Mouse (Mus musculus) olfactory bulb, adult 2 months (tissue): ENCODE measurements around the gene Kalrn. TPM values are rescaled to one million over a fixed set of nuclear protein-coding genes. Genes with fewer than 3 reads are reported as not detected.

Experiments used
- H3K27ac ChIP-seq: fragments of 200-500 bp; 2 replicates; pipeline ENCODE4 v1.5.1; 2012; ENCODE audit warnings: low read depth, low read length; ENCODE audit not compliant: insufficient read depth
- H3K4me1 ChIP-seq: fragments of 200-500 bp; 2 replicates; pipeline ENCODE4 v1.6.1; 2012; ENCODE audit warnings: low read length; ENCODE audit not compliant: control insufficient read depth, insufficient read depth
- H3K4me3 ChIP-seq: fragments of 200-500 bp; 2 replicates; pipeline ENCODE4 v1.5.1; 2012; ENCODE audit warnings: mild to moderate bottlenecking, low read depth, low read length, moderate library complexity; ENCODE audit not compliant: insufficient read depth
- CTCF ChIP-seq: fragments of 200-500 bp; IDR thresholded peaks from 2 replicates; pipeline ENCODE4 v1.5.1; 2012; ENCODE audit warnings: low read depth, mild to moderate bottlenecking, low read length, moderate library complexity; ENCODE audit not compliant: insufficient read depth
- POLR2A ChIP-seq: fragments of 200-500 bp; IDR thresholded peaks from 2 replicates; pipeline ENCODE4 v1.6.1; 2012; ENCODE audit warnings: mild to moderate bottlenecking, low read depth, low read length, moderate library complexity; ENCODE audit not compliant: insufficient read depth
- WGBS: fragments of 180-500 bp; shearing (Covaris S2); methylation state at CpG from one replicate; pipeline ENCODE4 v1.1.7; 2018; 5-methylcytosine and 5-hydroxymethylcytosine counted together
- polyA plus RNA-seq: library from polyadenylated mRNA; stranded (reverse); fragments of >200 nt; gene quantifications from 2 replicates; pipeline ENCODE4 v1.2.4, GENCODE M21; 2012; ENCODE audit warnings: low replicate concordance; ENCODE audit not compliant: missing spikeins, insufficient read depth, insufficient read length

Gene Kalrn
- polyA plus RNA-seq, 1 experiment, result 153 TPM

GRCm38 (mm10) chr16:34385065-34385464 lies 188.3 kb downstream of the Kalrn start:
- no peak overlapping the region for H3K4me3 ChIP-seq
- no peak overlapping the region for H3K27ac ChIP-seq
- TF ChIP-seq CTCF, result no peak
- TF ChIP-seq POLR2A, result no peak
- 92% methylated on average over 8 of the region's 8 CpGs for WGBS
- H3K4me1 ChIP-seq, result peaks cover 18% of the 10 kb centered on the region

GRCm38 (mm10) chr16:34382992-34383391 lies 190.3 kb downstream of the Kalrn start:
- no peak for TF ChIP-seq CTCF
- peaks cover 15% of the 10 kb centered on the region; the same call in 1 of the 2 replicates for H3K4me1 ChIP-seq
- H3K4me3 ChIP-seq, result no peak overlapping the region
- no peak overlapping the region for H3K27ac ChIP-seq
- 44% methylated on average over 4 of the region's 4 CpGs for WGBS

- no peak for TF ChIP-seq CTCF
- TF ChIP-seq POLR2A, result no peak
- Histone ChIP-seq H3K27ac (no peak overlapping the region), H3K4me1 (peaks cover 20% of the 10 kb centered on the region), H3K4me3 (no peak overlapping the region)
- WGBS, result 78% methylated on average over 12 of the region's 12 CpGs
Measured at GRCm38 (mm10) chr16:34376166-34376857, 197.0 kb downstream of the Kalrn start.

GRCm38 (mm10) chr16:34373519-34373918 lies 199.8 kb downstream of the Kalrn start:
- WGBS, result 72% methylated on average over 4 of the region's 4 CpGs
- TF ChIP-seq CTCF (no peak), POLR2A (no peak)
- H3K27ac ChIP-seq, result no peak overlapping the region

GRCm38 (mm10) chr16:34372103-34372741 lies 201.1 kb downstream of the Kalrn start:
- WGBS, result 59% methylated on average over 15 of the region's 15 CpGs
- TF ChIP-seq CTCF (no peak), POLR2A (no peak)
- Histone ChIP-seq H3K4me3 (no peak overlapping the region), H3K4me1 (peaks cover 19% of the 10 kb centered on the region), H3K27ac (no peak overlapping the region)

More at GRCm38 (mm10) chr16:34373519-34373918, 199.8 kb downstream of the Kalrn start:
- Histone ChIP-seq H3K4me3 (no peak overlapping the region), H3K4me1 (peaks cover 19% of the 10 kb centered on the region)

- H3K4me3 ChIP-seq, result no peak overlapping the region
- H3K4me1 ChIP-seq, result peaks cover 7% of the 10 kb centered on the region; the same call in 1 of the 2 replicates
- TF ChIP-seq CTCF (no peak), POLR2A (no peak)
- H3K27ac ChIP-seq, result no peak overlapping the region
- 81% methylated on average over 4 of the region's 4 CpGs for WGBS
Measured at GRCm38 (mm10) chr16:34359206-34359605, 214.1 kb downstream of the Kalrn start.

- Histone ChIP-seq H3K27ac (no peak overlapping the region), H3K4me3 (no peak overlapping the region), H3K4me1 (peaks cover 10% of the 10 kb centered on the region; the same call in 1 of the 2 replicates)
- no peak for TF ChIP-seq POLR2A
- no peak for TF ChIP-seq CTCF
- WGBS, result 87% methylated on average over 3 of the region's 3 CpGs
Measured at GRCm38 (mm10) chr16:34355547-34355946, 217.8 kb downstream of the Kalrn start.

GRCm38 (mm10) chr16:34354042-34354441 lies 219.3 kb downstream of the Kalrn start:
- Histone ChIP-seq H3K27ac (no peak overlapping the region), H3K4me1 (peaks cover 10% of the 10 kb centered on the region; the same call in 1 of the 2 replicates), H3K4me3 (no peak overlapping the region)
- TF ChIP-seq CTCF (no peak), POLR2A (no peak)
- WGBS, result 90% methylated on average over 3 of the region's 3 CpGs

GRCm38 (mm10) chr16:34352747-34353146 lies 220.6 kb downstream of the Kalrn start:
- Histone ChIP-seq H3K27ac (no peak overlapping the region), H3K4me3 (no peak overlapping the region), H3K4me1 (peaks cover 11% of the 10 kb centered on the region)
- 70% methylated on average over 6 of the region's 6 CpGs for WGBS
- TF ChIP-seq CTCF (no peak), POLR2A (no peak)

GRCm38 (mm10) chr16:34351575-34352150 lies 221.7 kb downstream of the Kalrn start:
- H3K27ac ChIP-seq, result no peak overlapping the region
- TF ChIP-seq POLR2A (no peak), CTCF (no peak)
- WGBS, result 77% methylated on average over 7 of the region's 7 CpGs

More at GRCm38 (mm10) chr16:34351575-34352150, 221.7 kb downstream of the Kalrn start:
- no peak overlapping the region for H3K4me3 ChIP-seq
- peaks cover 10% of the 10 kb centered on the region for H3K4me1 ChIP-seq
